Mouse (Mus musculus): ENCODE results near the gene Psmb11. TPM values are rescaled to one million over a fixed set of nuclear protein-coding genes. Genes with fewer than 3 reads are reported as not detected.

The Psmb11 gene
- polyA plus RNA-seq, 1 experiment from 2014 or later = not detected

- H3K27ac ChIP-seq (ENCODE audit: low read length) = no peak overlapping the region
- no peak overlapping the region for H3K4me2 ChIP-seq (ENCODE audit: low read length)
- 57% methylated on average over 4 of the region's 4 CpGs for WGBS
- no peak for ATAC-seq
- H3K9ac ChIP-seq (replicated peaks; ENCODE audit: low read depth, low read length) = no peak overlapping the region
- no peaks in the 10 kb centered on the region for H3K9me3 ChIP-seq (ENCODE audit: control insufficient read depth, low read length)
- H3K4me3 ChIP-seq (replicated peaks; ENCODE audit: low read length) = no peak overlapping the region
- H3K27me3 ChIP-seq (replicated peaks; ENCODE audit: control insufficient read depth, insufficient read depth, low read length) = no peaks in the 10 kb centered on the region
- peaks cover 16% of the 10 kb centered on the region for H3K36me3 ChIP-seq (ENCODE audit: control insufficient read depth, insufficient read depth)
- H3K4me1 ChIP-seq (replicated peaks; ENCODE audit: control insufficient read depth, insufficient read depth, low read length) = no peaks in the 10 kb centered on the region
Measured at GRCm38 (mm10) chr14:54631240-54631599, 10.0 kb downstream of the Psmb11 start.

- H3K4me1 ChIP-seq (replicated peaks; ENCODE audit: control insufficient read depth, insufficient read depth, low read length) = no peaks in the 10 kb centered on the region
- no peak overlapping the region for H3K4me2 ChIP-seq (ENCODE audit: low read length)
- H3K27ac ChIP-seq (ENCODE audit: low read length) = no peak overlapping the region
- H3K4me3 ChIP-seq (replicated peaks; ENCODE audit: low read length) = no peak overlapping the region
- H3K9ac ChIP-seq (replicated peaks; ENCODE audit: low read depth, low read length) = no peak overlapping the region
- no peaks in the 10 kb centered on the region for H3K27me3 ChIP-seq (replicated peaks; ENCODE audit: control insufficient read depth, insufficient read depth, low read length)
- H3K36me3 ChIP-seq (ENCODE audit: control insufficient read depth, insufficient read depth) = peaks cover 19% of the 10 kb centered on the region
- no peaks in the 10 kb centered on the region for H3K9me3 ChIP-seq (ENCODE audit: control insufficient read depth, low read length)
- no peak for ATAC-seq
- WGBS = 93% methylated on average over 36 of the region's 37 CpGs
Measured at GRCm38 (mm10) chr14:54632252-54632651, 11.0 kb downstream of the Psmb11 start.

GRCm38 (mm10) chr14:54634182-54634581 is 12.9 kb downstream of the Psmb11 start:
- H3K36me3 ChIP-seq (ENCODE audit: control insufficient read depth, insufficient read depth) = peaks cover 19% of the 10 kb centered on the region
- H3K27ac ChIP-seq (ENCODE audit: low read length) = no peak overlapping the region
- no peak overlapping the region for H3K4me3 ChIP-seq (replicated peaks; ENCODE audit: low read length)
- H3K9me3 ChIP-seq (ENCODE audit: control insufficient read depth, low read length) = no peaks in the 10 kb centered on the region
- H3K4me1 ChIP-seq (replicated peaks; ENCODE audit: control insufficient read depth, insufficient read depth, low read length) = peaks cover 8% of the 10 kb centered on the region
- no peak overlapping the region for H3K9ac ChIP-seq (replicated peaks; ENCODE audit: low read depth, low read length)
- H3K4me2 ChIP-seq (ENCODE audit: low read length) = no peak overlapping the region
- no peak for ATAC-seq
- no peaks in the 10 kb centered on the region for H3K27me3 ChIP-seq (replicated peaks; ENCODE audit: control insufficient read depth, insufficient read depth, low read length)
- WGBS = 87% methylated on average over 4 of the region's 4 CpGs

- no peak overlapping the region for H3K4me2 ChIP-seq (ENCODE audit: low read length)
- no peak overlapping the region for H3K27ac ChIP-seq (ENCODE audit: low read length)
- no peak for ATAC-seq
- H3K9ac ChIP-seq (replicated peaks; ENCODE audit: low read depth, low read length) = no peak overlapping the region
- no peak overlapping the region for H3K4me3 ChIP-seq (replicated peaks; ENCODE audit: low read length)
- WGBS = 45% methylated on average over 8 of the region's 8 CpGs
- H3K27me3 ChIP-seq (replicated peaks; ENCODE audit: control insufficient read depth, insufficient read depth, low read length) = no peaks in the 10 kb centered on the region
- H3K36me3 ChIP-seq (ENCODE audit: control insufficient read depth, insufficient read depth) = peaks cover 19% of the 10 kb centered on the region
- no peaks in the 10 kb centered on the region for H3K9me3 ChIP-seq (ENCODE audit: control insufficient read depth, low read length)
- H3K4me1 ChIP-seq (replicated peaks; ENCODE audit: control insufficient read depth, insufficient read depth, low read length) = peaks cover 23% of the 10 kb centered on the region
Measured at GRCm38 (mm10) chr14:54636954-54637353, 15.7 kb downstream of the Psmb11 start.

- WGBS = 81% methylated on average over 5 of the region's 5 CpGs
- ATAC-seq = no peak
- Histone ChIP-seq H3K36me3 (ENCODE audit: control insufficient read depth, insufficient read depth) (peaks cover 22% of the 10 kb centered on the region), H3K4me3 (replicated peaks; ENCODE audit: low read length) (no peak overlapping the region), H3K9ac (replicated peaks; ENCODE audit: low read depth, low read length) (no peak overlapping the region), H3K9me3 (ENCODE audit: control insufficient read depth, low read length) (no peaks in the 10 kb centered on the region), H3K27ac (ENCODE audit: low read length) (no peak overlapping the region), H3K4me2 (ENCODE audit: low read length) (no peak overlapping the region), H3K4me1 (replicated peaks; ENCODE audit: control insufficient read depth, insufficient read depth, low read length) (peaks cover 26% of the 10 kb centered on the region), H3K27me3 (replicated peaks; ENCODE audit: control insufficient read depth, insufficient read depth, low read length) (no peaks in the 10 kb centered on the region)
Measured at GRCm38 (mm10) chr14:54638210-54638609, 17.0 kb downstream of the Psmb11 start.

- 13% methylated on average over 4 of the region's 4 CpGs for WGBS
- Histone ChIP-seq H3K4me2 (ENCODE audit: low read length) (peak overlapping the region; percentile 94), H3K27ac (ENCODE audit: low read length) (no peak overlapping the region), H3K9ac (replicated peaks; ENCODE audit: low read depth, low read length) (peak overlapping the region; percentile 46), H3K36me3 (ENCODE audit: control insufficient read depth, insufficient read depth) (peaks cover 36% of the 10 kb centered on the region), H3K27me3 (replicated peaks; ENCODE audit: control insufficient read depth, insufficient read depth, low read length) (no peaks in the 10 kb centered on the region), H3K9me3 (ENCODE audit: control insufficient read depth, low read length) (no peaks in the 10 kb centered on the region), H3K4me3 (replicated peaks; ENCODE audit: low read length) (peak overlapping the region; percentile 85), H3K4me1 (replicated peaks; ENCODE audit: control insufficient read depth, insufficient read depth, low read length) (peaks cover 26% of the 10 kb centered on the region)
- ATAC-seq = no peak
Measured at GRCm38 (mm10) chr14:54640121-54640520, 18.9 kb downstream of the Psmb11 start.

GRCm38 (mm10) chr14:54640946-54641304 is 19.7 kb downstream of the Psmb11 start, which contains the start of gene Gm17606:
TSS of gene Gm17606 (plus strand) at chr14:54640952.
- Histone ChIP-seq H3K4me3 (replicated peaks; ENCODE audit: low read length) (peak within 1 kb of the TSS; percentile 85), H3K27me3 (replicated peaks; ENCODE audit: control insufficient read depth, insufficient read depth, low read length) (no peaks in the 10 kb centered on the region), H3K9ac (replicated peaks; ENCODE audit: low read depth, low read length) (peak within 1 kb of the TSS; percentile 97), H3K9me3 (ENCODE audit: control insufficient read depth, low read length) (no peaks in the 10 kb centered on the region), H3K27ac (ENCODE audit: low read length) (peak within 1 kb of the TSS; percentile 91), H3K4me1 (replicated peaks; ENCODE audit: control insufficient read depth, insufficient read depth, low read length) (peaks cover 26% of the 10 kb centered on the region), H3K4me2 (ENCODE audit: low read length) (peak within 1 kb of the TSS; percentile 94), H3K36me3 (ENCODE audit: control insufficient read depth, insufficient read depth) (peaks cover 38% of the 10 kb centered on the region)
- under 1% methylated on average over 28 of the region's 28 CpGs for WGBS
- no peak; the same call in 1 of the 2 replicates for ATAC-seq

- Histone ChIP-seq H3K27ac (ENCODE audit: low read length) (peak within 1 kb of the TSS; percentile 91), H3K27me3 (replicated peaks; ENCODE audit: control insufficient read depth, insufficient read depth, low read length) (no peaks in the 10 kb centered on the region), H3K4me1 (replicated peaks; ENCODE audit: control insufficient read depth, insufficient read depth, low read length) (peaks cover 26% of the 10 kb centered on the region), H3K36me3 (ENCODE audit: control insufficient read depth, insufficient read depth) (peaks cover 42% of the 10 kb centered on the region), H3K4me2 (ENCODE audit: low read length) (peak within 1 kb of the TSS; percentile 94), H3K9me3 (ENCODE audit: control insufficient read depth, low read length) (no peaks in the 10 kb centered on the region), H3K4me3 (replicated peaks; ENCODE audit: low read length) (peak within 1 kb of the TSS; percentile 85), H3K9ac (replicated peaks; ENCODE audit: low read depth, low read length) (peak within 1 kb of the TSS; percentile 97)
- ATAC-seq = peak; percentile 95
- WGBS = under 1% methylated on average over 40 of the region's 52 CpGs
Measured at GRCm38 (mm10) chr14:54641305-54641969, 20.2 kb downstream of the Psmb11 start, which contains the start of gene Cdh24. TSS of gene Cdh24 (minus strand) at chr14:54641364.

- Histone ChIP-seq H3K4me2 (ENCODE audit: low read length) (no peak overlapping the region), H3K9ac (replicated peaks; ENCODE audit: low read depth, low read length) (no peak overlapping the region), H3K27me3 (replicated peaks; ENCODE audit: control insufficient read depth, insufficient read depth, low read length) (no peaks in the 10 kb centered on the region), H3K36me3 (ENCODE audit: control insufficient read depth, insufficient read depth) (peaks cover 47% of the 10 kb centered on the region), H3K4me1 (replicated peaks; ENCODE audit: control insufficient read depth, insufficient read depth, low read length) (peaks cover 26% of the 10 kb centered on the region), H3K9me3 (ENCODE audit: control insufficient read depth, low read length) (no peaks in the 10 kb centered on the region), H3K27ac (ENCODE audit: low read length) (peak overlapping the region; percentile 39), H3K4me3 (replicated peaks; ENCODE audit: low read length) (no peak overlapping the region)
- ATAC-seq = no peak
- WGBS = 77% methylated on average over 24 of the region's 25 CpGs
Measured at GRCm38 (mm10) chr14:54642224-54642944, 21.2 kb downstream of the Psmb11 start.

All from forebrain, embryonic 16.5 days (tissue).